Mouse (Mus musculus): Measurements from ENCODE around the gene Hck. TPM values are rescaled to one million over a fixed set of nuclear protein-coding genes. Genes with fewer than 3 reads are reported as not detected.

Gene Hck
- 1 to 10 TPM; 1.5 to 2.0 TPM for total RNA-seq (2021)
- long read RNA-seq, partial matches to known transcripts, result 0 of 1 reads
- long read RNA-seq, other reads (novel, unspliced or antisense), result 0 of 1 reads

DNA sequence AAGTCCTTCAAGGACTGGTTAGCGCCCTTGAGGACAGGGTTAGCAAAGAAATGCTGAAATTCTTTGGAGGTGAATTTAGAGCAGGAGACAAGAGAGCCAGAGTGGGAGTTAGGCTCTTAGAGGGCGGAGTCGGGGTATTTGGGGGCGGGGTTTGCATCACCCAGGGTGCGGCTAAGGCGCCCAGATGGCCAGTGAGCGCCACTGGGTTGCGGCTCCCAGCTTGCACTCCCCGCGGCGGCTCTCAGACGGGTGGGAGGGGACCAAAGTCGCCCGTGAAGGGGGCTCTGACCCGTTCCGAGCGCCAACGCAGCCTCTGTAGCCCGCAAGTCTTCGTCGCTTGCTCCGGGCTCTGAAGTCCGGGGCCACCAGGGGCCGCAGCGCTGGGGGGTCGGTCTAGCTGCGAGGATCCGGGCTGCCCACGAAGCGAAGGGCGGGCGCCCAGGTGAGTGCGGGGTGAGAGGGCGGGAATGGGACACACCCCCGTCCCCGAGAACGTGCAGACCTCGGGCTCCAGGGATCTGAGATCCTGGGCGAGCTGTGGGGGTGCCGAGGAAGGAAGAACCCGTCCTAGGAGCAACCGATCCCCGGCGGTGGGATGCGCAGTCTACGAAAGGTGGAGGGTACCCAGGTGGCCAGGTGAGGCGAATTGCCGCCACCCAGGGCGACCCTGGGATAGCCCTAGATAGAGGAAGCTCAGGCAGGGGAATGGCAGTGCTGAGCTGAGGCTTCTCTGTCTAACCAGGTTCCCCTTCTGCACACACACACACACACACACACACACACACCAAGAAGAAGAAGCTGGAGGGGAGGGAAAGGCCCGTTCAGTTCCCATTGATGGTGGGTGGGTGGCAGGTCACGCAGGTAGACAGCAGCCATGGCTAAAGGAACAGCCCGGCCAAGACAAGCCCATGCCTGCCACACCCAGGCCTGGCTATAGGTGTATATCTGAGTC is at the start of gene Hck:
Gene Hck, plus strand, starts transcription at position 156 of the 952 bp plus-strand sequence.
- no peak for DNase-seq (ENCODE audit: low spot score in 2 of 2)

DNA sequence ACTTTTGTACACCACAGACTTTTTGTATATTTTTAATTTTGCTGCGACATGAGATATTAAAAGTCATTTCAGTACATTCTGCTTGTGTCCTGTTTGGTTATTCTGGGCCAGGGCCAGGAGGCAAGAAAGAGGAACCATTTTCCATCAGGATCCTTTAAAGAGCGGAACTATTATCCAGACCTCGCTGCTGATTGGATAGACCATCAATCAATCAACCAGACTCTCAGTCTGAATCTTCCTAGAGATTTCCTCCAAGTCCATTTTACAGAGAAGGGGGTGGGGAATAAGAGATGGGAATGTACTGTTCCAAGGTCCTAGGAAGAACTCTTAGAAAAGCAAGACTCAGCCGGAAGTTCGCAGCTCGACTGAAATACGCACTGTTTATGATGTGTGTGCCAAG is 48.1 kb upstream of the Hck start:
- no peak for DNase-seq (ENCODE audit: low spot score in 2 of 2)

DNA sequence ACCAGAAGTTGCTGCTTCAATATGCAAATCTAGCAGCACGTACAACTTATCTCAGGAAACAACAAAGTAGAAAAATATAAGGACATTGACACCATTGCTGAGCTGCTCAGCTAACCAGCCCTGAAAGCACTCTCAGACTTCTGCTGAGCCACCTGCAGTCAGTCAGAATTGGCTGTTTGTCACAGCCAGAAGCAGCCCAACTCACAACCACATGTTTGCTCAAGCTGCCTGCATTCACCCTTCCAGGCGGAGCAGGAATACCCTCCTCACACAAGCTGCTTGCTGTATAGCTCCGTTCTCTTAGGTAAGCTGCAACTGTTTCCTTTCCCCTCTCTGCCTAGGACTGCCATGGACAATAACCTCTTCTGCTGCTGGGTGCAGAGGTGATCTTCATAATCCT is 44.9 kb upstream of the Hck start:
- no peak for DNase-seq (ENCODE audit: low spot score in 2 of 2)

DNA sequence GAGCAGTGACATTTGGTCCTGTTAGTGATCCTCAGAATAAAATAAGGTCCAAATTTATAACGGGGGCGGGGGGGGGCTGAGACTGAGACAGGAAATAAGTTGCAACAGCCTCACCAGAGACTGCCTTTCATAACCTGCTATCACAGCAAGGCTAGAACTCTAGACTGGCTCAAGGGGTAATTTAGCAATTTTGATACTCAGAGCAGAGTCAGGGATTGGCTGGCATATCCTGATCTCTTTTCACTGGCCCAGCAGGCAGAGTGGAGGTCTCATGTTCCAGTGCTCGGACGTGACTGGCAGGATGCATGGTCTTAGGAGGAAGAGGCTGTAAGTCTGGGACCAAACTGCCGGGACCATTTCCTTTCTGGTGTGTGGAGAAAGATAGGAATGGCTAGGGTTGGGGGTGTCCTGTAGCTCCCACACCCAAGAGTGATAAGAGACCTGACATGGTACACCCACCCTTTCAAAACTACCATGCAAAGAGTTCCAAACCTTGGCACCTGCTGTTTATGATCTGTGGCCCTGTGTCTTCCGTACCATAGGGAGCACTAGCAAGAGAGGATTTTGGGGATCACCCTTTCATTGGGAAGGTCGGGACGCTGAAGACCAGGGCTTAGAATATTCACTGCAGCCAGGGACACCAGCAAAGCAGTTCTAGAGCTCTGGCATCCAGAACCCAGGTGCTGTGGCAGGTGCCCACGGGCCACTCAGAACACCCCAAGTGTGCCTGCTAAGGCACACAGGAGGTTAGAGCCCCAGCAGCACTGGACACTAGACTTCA is 43.9 kb upstream of the Hck start:
- no peak for DNase-seq (ENCODE audit: low spot score in 2 of 2)

DNA sequence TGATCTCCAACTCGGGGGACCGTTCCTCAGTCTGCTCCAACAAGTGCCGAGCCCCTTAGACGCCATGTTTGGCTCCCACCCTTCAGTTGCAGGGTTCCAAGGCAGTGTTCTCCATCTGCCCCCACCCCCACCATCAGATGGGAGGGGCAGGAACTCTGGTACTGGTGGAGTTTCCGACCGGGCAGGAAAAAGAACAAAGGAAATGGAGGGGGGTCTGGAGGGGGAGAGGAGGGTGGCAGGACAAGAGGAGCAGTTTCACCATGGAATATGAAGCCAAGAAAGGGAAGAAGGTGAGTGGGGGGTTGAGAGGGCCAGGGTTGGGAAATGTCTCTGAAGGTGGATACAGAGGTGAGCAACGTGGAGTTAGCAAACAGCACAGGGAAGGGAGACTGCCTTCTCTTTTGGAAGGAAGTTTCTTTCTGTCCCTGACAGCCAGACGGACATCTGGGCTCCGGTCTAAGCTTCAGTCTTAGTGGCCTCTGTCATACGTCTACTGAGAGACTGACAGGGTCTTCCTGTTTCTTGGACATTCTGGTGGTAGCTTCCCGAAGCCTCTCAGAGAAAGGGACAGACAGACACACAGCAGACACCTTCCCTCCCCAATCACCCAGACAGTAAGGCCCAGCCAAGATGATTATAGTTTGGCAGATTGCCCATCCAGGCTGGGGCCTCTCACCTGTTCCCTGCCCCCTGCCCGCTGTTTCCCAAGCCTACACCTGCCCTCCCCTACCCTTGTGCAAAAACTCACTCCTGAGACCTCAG is 42.3 kb upstream of the Hck start, which contains the start of gene Ccm2l:
Gene Ccm2l, plus strand, starts transcription at position 209 of the 762 bp plus-strand sequence.
- no peak for DNase-seq (ENCODE audit: low spot score in 2 of 2)

DNA sequence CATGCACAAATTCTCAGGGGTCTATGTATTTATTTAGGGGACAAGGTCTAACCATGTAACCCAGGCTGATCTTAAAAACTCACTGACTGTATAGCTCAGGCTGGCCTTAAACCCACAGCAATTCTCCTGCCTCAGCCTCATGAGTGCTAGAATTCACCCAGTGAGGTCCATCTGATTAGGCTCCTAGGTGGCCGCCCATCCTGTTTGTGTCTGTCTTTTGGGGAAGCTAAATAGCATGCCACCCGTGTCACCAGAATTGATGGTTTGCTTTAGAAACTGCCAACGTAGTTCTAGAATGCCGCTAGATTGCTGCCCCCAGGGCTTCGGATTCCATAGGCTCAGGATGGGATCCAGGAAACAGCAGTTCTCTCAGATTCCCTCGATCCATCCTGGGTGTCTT is 41.3 kb upstream of the Hck start:
- no peak for DNase-seq (ENCODE audit: low spot score in 2 of 2)

DNA sequence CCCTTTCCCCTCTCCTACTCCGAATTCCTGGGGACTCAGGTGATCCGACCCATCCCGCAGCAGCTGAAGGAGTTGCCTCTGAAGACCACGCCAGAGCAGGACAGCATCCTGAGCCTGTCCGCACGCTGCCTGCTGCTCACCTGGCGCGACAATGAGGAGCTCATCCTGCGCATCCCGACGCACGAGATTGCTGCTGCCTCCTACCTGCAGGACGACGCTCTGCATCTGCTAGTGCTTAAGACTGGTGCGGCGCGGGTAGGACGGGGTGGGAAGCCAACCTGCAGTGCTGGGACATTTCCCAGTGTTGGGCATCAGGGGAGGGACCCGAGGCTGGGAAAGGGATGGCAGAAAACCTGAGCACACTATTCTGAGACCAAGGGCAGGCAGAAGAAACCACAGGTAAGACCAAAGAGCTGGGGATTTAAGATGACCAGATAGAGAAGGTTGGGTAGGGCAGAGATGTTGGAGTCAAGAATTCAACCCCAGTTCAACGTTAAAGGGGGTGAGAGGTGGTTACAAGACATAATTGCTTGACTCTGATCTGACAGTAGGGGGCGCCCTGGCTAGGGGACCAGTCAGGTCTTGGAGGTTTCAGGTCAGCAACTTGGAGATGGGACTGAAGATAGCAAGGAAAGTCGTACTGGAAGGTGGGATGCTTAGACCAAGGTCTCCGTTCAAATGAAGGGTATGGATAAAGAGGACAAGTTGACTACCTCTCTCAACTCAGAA is 37.3 kb upstream of the Hck start:
- no peak for DNase-seq (ENCODE audit: low spot score in 2 of 2)

DNA sequence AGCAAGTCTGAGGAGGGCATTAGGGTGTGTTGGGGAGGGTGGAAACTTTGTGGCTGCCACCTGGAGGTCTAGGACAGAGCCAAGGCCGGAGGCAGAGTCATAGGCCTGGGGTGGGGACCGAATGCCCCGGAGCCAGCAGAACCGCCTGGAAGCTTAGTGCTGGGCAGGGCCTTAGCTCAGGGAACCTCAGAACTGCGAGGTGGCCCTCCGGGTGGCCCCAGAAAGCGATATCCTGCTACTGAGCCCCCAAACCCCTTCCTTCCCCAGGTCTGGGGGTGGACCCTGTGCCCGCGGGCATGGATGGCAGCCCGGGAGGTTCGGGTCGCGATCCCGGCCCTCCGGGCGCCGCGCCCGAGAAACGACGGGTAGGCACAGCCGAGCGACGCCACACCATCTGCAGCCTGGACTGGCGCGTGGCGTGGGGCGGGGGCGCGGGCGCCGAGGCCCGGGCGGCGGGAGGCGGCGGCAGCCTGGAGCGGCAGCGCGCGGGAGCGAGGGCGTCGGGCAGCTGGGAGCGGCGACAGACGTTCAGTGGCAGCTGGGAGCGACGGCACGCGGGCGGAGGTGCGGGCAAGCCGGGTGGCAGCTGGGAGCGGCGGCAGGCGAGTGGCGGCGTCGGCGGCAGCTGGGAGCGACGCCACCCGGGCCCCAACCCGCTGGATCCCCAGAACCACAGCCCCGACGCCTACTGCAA is 36.6 kb upstream of the Hck start:
- DNase-seq (ENCODE audit: low spot score in 2 of 2), result peak; percentile 31 to 54

DNA sequence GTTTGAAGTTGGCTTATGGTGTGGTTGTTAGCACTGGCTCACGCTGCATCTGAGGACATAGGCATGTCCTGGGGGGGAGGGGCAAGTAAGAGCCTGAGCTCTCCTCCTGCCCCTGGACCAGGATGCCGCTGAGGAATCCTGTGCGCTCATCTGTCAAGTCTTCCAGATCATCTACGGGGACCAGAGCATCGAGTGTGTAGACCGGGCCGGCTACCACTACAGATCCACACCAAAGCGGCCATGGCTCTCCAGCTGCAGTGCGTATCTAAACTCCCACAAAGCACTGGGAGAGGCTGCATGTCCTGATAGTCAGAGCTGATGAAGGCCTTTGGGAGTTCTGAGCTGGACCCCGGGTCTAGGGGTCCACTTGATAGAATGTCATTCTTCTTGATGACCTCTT is 33.6 kb upstream of the Hck start:
- no peak for DNase-seq (ENCODE audit: low spot score in 2 of 2)

DNA sequence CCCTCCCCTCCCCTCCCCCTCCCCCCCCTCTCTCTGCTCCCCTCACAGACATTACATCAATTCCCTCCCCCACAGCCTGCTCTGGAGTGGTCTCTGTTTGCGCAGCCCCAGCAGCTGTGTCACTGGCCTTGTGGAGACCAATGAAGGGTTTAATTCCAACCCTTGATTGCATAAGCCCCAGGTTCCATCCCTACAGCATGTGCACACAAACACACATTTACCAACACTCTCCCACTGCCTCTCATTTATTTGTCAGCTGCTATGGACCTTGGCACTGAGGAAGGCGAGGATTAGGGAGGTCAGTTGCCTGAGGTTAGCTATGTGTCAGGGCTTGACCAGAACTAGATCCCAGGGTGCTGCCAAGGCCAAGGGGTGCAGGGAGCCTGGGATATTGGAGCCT is 32.3 kb upstream of the Hck start:
- no peak for DNase-seq (ENCODE audit: low spot score in 2 of 2)

DNA sequence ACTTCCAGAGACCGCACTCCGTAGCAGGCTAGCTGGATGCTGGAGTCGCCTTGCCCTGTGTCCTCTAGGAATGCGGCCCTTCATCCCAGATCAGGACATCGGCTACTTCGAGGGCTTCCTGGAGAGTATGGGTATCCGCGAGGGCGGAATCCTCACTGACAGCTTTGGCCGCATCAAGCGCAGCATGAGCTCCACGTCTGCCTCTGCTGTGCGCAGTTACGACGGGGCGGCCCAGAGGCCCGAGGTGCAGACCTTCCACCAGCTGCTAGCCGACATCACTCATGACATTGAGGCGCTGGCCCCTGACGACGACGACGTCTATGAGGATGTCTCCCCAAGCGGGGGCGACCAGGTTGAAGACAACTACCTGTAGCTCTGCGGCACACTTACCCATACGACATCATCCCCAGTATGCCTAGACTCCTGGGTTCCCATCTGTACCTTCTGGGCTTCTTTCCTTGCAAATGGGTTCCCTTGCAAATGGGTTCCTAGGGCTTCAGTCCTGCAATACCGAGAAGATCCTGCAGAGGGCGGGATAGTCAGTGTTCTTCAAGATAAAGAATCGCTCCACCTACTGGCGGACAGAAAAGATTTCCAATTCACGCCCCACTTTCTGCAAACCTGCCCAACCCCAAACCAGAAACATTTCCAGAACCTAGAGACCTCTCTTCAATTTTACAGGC is 27.3 kb upstream of the Hck start:
- peak; percentile 51 to 85 for DNase-seq (ENCODE audit: low spot score in 2 of 2)

DNA sequence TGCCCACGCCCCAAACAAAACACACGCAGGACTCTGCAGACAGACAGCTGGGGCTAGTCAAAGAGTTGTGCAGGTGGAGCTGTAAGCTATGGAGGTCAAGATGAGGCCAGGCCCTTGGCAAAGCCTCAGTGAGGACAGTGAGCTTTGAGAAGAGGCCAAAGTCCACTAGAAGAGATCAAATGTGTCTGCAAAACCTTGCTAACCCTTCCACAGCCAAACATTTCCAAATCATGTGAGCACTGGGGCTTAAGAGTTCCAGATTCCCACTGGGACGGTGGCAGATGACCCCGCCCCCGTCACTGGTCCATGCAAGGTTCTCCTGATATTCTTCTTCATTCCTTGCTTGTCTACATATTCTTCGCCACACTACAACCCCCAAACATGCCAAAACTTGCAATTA is 26.4 kb upstream of the Hck start:
- DNase-seq (ENCODE audit: low spot score in 2 of 2), result no peak

DNA sequence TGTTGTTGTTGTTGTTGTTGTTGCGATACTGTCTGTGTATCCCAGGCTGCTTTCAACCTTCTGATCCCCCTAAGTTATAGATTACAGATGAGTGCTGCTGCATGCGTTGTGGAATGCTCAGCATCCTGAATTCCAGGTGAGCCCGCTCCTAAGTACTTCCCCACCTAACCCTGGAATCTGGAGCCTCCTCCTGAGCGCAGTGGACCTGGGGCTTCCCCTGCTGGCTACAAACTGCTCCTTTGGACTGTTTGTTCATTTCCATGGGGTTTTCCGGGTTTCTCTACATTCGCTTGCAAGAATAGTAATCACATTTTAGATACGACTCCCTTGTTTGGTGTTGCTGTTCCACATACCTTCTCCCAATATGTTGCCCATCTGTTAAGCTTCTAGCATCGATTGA is 25.0 kb upstream of the Hck start:
- DNase-seq (ENCODE audit: low spot score in 2 of 2), result no peak

DNA sequence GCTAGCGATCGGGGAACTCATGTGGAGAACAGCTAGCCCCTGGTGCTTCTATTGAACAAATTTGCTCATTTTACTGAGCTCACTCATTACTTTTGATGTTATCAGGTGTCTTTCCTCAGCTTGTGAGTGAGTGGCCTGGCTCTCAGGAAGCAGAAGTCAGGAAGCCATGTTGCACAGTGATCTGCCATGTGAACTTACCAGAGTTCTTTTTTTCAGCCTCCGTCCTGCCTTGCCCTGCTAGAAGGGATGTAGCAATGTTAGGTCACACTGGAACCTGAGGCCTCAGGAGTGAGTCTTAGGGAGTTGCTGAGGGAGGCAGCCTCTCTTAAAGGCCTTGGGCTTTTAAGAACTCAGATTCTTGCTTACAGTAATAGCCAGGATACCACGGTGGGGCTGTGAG is 24.4 kb upstream of the Hck start:
- no peak for DNase-seq (ENCODE audit: low spot score in 2 of 2)

DNA sequence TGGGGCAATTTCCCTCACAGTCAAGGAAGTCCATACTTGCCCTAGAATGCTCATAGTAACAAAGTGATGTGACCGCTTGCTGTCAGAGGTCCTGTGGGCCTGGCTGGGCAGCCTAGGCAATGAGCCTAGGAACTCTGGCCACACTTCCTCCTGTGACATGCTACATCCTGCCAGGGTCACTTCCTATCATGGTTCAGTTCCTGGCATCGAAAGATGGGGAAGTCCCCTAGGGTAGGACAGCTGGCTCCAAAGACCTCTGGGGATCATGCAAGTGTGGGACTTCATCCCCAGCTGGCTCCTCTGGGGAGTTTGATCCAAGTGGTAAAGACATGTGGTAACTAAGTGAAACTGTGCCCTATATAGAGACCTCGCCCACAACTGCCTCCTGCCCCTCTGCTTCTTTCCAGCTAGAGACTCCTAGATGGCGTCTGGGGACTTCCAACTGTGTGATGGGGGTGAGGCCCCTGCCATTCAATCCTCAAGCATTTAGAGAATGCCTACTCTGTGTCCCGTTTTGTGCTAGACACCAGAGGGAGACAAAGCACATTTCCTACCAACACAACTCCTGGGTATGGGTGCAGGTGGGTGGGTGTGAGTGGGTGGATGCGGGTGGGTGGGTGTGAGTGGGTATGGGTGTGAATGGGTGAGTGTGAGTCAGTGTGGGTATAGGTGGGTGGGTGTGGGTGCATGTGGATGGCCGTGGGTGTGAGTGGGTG is 23.8 kb upstream of the Hck start:
- no peak for DNase-seq (ENCODE audit: low spot score in 2 of 2)

DNA sequence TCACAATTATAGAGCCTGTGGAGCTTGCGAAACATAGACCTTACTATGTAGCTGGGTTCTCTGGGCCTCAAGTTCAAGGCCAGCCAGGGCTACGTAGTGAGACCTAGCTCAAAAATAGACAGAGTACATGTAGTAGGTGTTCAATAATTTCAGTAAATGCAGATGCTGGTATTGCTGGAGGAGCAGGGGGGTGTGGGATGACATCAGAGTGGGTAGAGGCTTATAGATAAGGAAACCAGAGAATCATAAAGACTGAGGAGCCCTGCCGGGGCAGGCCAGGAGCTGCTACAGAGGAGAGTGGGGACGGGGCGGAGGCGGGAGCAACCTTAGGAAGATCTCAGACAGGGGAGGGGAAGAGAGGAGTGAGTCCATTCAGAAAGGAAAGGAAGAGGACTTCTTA is 22.7 kb upstream of the Hck start:
- DNase-seq (ENCODE audit: low spot score in 2 of 2), result no peak

DNA sequence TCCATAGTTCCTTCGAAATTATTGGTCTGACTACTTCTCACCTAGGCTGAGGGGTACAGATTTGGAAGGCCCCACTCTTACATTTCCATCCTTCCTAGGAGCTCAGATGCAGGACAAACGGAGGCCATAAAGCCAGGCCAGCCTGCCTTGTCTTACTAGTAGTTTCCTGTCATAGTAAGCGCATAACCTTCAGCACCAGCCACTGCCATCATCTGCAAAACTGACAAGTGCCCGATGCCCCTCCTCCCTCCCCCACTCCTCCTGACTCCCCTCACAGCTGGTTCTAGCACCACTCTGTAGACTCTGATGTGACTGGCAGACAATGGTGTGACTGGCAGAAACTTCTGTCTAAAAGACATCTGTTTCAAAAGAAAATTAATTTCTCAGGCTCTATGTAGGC is 22.1 kb upstream of the Hck start:
- no peak for DNase-seq (ENCODE audit: low spot score in 2 of 2)

DNA sequence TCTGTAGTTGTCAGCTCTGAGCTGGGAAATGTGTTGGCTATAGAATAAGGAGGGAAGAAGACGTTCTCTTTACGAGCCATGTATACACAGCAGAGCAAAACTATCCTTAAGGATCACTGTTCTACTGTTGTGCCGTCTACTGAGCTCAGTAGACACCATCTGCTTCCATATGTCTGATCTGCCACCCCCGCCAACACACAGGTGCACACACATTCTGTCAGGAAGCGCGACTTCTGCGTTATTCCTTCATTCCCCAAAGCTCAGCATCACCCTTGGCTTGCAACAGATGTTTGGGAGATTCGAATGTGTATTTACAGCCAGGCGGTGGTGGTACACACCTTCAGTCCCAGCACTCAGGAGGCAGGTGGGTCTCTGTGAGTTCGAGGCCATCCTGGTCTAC is 21.2 kb upstream of the Hck start:
- DNase-seq (ENCODE audit: low spot score in 2 of 2), result no peak

DNA sequence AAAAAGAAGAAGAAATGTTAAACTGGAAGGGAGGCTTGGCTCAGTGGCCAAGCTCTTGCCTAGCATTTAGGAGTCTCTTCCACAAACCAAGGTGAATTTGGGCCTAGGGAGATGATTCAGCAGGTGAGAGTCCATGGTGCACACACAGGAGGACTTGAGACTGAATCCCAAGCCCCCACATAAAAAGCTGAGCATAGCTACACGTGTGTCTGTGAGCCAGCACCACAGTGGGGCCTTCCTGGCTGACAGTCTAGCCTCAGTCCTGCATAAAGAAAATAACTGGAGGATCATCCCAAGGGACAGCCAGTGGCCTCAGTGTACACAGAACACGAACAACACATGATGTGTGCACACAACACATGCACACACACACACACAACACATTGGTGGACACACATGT is 19.0 kb upstream of the Hck start:
- DNase-seq (ENCODE audit: low spot score in 2 of 2), result no peak

All from layer of hippocampus, adult 18-20 months (tissue).